Mouse (Mus musculus) telencephalon, adult 2 months (tissue): ENCODE measurements at regions not wholly inside any gene's neighbourhood (a gene's known extent, or its start where the extent isn't known, plus 50 kb on each side); places are given as distances from the start of the nearest gene placed in this dataset.
A peak's percentile ranks its signal among the peaks of the same experiment; 100 is the strongest.
"Not testable (repeated sequence)": the region's sequence is repeated elsewhere in the genome, so short reads cannot be mapped to it uniquely, and the experiment has no call there.

Experiments used
- DNase-seq: peaks from one replicate; pipeline ENCODE4 v3.0.0-alpha.2; 2011; ENCODE audit warnings: low read depth, low spot score

DNA sequence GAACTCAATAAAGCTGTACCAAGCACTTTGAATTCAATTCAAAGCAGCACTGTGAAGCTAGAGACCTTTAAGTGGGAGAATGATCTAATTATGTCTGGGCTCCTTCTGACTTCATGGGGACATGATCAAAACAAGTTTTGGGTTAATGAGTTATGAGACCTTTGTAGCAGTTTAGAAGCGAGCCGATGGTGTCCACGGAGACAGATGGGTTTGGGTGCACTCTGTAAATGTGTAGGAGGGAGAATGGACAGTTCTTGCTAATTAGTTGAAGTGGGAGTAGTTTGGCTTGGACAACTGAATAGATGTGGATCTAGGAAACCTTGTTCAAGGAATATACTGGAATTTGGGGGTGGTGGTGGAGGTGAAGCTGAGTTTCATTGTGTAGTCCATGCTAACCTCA lies 186.3 kb upstream of the Cldn34b3 start:
- no peak for DNase-seq

DNA sequence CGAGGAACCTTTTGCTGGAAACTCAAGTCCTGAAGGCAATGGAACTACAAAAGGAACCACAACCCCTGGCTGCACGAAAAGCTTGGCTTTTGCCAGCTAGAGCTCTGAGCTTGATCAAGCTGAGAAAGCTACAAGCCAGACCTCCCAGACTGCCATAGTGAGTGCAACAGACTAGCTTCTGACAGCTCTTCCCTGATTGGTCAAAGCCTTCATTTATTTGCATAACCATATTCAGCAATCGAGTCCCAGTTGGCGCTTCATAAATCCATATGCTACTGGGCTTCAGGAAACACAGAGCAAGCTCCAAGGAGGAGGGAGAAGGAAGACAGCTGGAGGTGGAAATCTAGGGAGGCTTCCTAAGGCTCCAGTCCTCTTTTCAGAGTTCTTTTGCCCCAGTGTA lies 181.4 kb upstream of the Cldn34b3 start:
- no peak for DNase-seq

DNA sequence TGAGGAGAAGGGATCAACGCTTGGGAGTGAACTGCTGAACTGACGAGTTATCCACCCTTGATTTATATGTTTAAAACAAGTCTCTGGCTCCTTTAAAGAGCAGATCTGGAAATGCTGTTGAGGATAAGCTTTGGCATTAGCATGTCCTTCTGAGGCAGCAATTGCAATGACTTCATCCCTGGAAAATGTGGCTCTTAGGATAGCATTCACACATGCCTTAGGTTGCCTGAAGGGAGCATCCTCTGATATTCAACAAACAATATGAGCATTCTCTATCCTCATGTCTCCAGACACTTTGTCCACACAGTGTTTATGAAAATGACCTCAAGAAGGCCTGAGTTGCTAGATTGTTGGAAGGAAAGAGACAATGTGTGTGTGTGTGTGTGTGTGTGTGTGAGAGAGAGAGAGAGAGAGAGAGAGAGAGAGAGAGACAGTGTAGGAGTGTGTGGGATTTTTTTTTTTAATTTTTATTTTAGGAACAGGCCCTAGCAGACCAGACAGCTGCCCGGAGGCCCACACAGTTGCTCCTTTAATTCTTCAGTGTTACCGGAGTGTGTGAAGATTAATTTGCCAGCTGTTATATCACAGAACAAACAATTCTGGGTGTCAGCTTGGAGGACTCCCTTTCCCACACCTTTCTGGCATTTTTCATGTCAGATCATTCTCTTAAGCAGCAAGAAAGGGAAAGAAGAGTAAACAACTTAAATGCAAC lies 153.2 kb upstream of the Cldn34b3 start:
- DNase-seq, result no peak

DNA sequence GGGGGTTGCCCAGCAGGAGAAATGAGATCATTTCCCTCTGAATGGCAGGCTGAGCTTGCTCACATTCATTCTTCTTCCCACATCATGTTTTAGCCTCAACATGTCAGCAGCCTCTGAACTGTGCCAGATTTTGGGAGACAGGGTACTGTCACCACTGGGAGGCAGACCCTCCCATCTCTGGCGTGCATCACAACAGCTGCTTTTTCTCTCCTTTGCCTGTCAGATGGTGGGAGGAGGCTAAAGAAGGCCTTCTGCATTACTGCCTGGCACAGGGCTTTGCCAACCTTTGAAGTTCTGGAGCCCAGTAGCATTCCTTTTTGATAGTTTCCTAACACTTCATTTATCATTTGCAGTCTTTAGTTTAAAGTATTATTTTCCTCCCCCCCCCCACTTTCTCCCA lies 148.0 kb upstream of the Cldn34b3 start:
- no peak for DNase-seq

DNA sequence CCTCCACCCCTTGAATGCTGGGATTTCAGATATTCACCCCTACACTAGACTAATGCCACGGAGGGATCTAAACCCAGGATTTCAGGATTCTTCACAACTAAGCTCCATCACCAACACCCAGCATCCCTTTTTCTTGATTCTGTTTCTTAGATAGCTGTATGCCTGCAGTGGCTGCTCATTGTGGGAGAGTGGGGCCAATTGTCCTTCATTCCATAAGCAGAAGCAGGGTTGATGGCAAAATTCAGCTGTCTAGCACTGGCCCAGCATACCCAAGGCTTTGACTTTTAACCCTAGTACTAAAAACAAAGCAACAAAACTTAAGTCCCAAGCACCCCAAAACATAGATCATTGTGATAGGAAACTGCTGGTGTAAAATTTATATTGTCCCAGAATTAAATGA lies 147.5 kb upstream of the Cldn34b3 start:
- no peak for DNase-seq

DNA sequence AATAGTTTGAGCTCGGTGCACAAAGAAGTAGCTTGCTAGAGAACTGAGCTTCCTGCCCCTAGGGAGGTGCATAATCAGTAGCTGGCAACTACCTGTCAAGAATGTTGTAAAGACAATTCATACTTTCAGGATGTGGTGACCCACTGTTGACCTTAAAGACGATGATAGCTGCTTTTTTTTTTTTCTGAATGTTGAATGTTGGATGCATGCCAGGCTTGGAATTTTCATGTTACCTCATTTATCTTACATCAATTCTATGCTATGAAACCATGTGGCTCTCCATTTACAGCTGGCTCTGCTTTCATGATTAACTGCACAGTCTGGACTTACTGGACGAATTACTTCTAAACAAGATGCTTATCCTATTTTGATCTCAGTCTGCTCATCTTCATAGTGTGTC lies 143.2 kb upstream of the Cldn34b3 start:
- no peak for DNase-seq

DNA sequence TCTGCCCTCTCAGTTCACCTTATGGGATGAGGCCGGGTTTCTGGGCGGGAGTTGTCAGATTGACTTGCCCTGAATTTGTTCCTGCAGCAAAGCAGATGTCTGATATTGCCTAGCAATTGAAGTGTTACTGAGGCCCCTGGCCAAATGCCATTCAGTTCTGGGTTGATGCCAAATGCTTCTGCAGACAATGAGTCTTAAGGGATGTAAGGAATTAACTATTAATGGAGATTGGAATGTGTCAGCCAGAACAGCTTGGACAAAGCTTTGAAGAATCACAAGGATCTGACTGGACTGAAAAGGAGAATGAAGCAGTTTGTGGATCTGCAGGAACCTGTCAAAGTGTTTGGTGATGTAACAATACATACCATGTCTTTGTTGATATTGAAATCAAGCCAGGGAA lies 140.7 kb upstream of the Cldn34b3 start:
- DNase-seq, result no peak

DNA sequence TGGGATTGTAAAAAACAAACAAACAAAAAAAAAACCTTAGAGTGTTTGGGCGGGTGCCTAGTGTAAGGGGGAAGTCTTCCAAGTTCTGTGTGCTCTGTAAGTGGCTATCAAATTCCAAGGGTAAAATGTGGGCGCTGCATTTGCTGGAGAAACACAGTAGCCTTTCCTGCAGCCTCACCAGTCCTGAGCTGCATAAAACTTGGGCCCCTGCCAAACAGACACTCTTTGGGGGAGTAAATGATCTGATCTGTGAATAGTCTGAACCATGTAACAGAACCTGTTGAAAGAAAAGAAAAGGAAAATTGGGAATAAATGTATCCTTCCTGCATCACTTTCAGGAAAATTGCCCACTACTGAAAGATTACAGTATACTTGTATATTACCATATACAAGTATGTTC lies 126.4 kb upstream of the Cldn34b3 start:
- DNase-seq, result no peak

DNA sequence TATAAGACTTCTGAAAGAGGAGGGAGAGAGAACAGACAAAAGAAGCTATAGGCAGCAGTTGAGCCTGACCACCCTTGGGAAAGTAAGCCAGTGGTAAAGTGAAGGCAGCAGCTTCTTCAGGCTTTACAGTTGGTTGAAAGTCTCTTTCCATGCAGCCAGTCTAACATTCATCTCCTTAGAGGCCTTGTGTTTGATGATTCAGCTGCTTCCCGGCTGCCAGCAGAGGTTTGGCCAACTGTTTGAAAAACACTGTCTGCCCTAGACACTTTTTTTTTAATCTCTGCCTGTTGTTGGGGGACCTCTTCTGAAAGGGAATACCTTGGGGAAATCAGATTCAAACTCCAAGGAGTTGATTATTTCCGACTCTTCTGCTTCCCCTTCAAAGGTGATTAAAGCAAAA lies 123.1 kb upstream of the Cldn34b3 start:
- no peak for DNase-seq

DNA sequence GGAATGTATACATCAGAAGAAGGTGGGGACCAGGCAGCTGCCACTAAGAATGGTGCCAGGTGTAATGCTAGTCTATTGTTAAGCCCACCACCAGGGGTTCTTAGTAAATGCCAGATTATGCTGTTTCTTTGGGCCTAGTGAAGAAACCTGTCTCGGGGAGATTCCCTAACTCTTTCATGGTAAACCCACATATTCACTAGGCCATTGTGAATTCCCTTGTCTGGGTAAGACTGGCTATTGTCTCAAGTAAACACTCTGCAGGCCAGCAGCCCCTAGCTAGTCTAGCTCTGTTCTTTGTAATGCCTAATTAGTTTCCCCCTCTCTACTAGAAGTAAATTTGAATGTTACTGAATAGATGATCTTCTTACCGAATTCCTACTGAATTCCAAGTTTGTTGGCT lies 89.3 kb upstream of the Cldn34b3 start:
- not testable (repeated sequence) for DNase-seq

DNA sequence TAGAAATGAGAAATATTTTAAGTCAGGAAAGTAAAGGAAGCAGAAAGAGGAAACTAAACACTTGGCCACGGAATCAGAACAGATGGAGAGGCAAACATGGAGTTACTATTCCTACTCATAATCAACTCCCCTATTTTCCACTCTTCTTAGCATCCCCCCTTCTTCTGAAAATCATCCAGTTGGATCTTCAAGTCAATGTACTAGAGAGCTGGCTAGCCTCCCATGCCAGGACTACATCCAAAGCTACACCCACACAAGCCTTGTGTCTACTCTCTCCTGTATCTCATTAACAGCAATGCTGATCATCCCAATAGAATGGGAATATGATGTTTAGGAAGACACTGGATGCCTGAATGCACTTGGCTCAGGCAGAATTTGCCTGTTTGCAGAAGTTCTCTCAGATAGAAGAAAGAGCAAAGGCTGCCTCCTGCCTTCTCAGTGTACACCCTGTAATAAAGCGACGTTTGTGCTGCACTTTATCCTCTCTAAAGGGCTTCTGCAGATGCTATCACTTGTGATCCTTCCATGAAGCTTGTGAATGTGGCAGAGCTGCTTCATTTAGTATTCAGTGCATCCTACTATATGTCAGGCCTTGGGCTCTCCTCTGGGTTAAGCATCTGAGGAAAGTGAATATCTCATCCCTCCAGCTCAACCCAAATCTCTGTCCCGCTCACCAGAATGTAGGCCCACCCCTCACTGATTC lies 82.5 kb upstream of the Cldn34b3 start:
- DNase-seq, result peak; percentile 82

DNA sequence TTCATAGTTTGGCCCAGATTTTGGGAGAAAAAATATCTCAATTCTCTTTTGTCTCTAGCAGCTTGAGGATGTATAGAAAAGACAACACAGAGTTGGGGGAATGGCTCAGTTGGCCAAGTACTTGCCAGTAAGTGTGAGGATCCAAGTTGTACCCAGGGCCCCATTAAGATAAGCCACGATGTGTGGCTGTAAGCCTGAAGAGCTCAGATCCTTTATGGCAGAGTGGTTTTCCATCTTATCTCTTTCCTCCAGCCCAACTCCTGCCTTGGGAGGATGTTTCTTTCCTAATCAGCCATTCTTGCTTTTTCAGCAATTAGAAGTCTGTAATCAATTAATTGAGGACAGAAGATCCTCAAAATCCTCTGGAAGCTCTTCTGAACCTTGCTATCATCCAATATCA lies 63.5 kb upstream of the Cldn34b3 start:
- DNase-seq, result no peak

DNA sequence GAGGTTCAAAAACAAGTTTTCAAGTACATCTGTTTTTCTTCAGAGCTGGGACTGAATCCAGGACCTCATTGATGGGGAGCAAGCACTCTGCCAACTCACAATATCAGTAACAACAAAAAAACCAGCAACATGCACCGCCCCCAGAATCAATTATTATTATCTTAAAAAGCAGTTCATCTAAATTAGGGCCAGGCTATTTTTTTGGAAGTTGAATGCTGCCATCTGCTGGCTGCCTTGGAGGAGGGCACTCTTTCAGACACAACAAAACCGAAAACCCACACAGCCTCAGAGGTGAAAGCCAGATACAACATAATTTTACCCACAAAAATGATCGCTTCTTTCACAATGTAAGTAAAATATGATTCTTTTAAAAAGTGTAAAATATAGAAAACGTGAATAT lies 62.7 kb upstream of the Cldn34b3 start:
- DNase-seq, result no peak
